Mouse (Mus musculus) monocyte, adult 2 months (primary cell): Measurements from ENCODE around the gene Ppp1r14a.

Source experiments
- DNase-seq, 2 experiments: peaks; one replicate each; pipeline ENCODE4 v3.0.0; 2022; ENCODE audit warnings: low spot score in 2 of 2, low read depth in 1 of 2

Gene Ppp1r14a

GRCm38 (mm10) chr7:29327087-29327486 is 38.0 kb downstream of the Ppp1r14a start:
- DNase-seq, result no peak

GRCm38 (mm10) chr7:29328984-29329383 is 39.9 kb downstream of the Ppp1r14a start:
- no peak for DNase-seq

GRCm38 (mm10) chr7:29334156-29334555 is 45.0 kb downstream of the Ppp1r14a start:
- DNase-seq, result no peak

- no peak for DNase-seq
These were observed 46.2 kb downstream of the Ppp1r14a start for GRCm38 (mm10) chr7:29335276-29335675.

- DNase-seq, result no peak
These were observed 46.9 kb downstream of the Ppp1r14a start for GRCm38 (mm10) chr7:29335841-29336671.

- DNase-seq, result no peak
These were observed 47.7 kb downstream of the Ppp1r14a start for GRCm38 (mm10) chr7:29336795-29337319.

GRCm38 (mm10) chr7:29337766-29338165 is 48.7 kb downstream of the Ppp1r14a start:
- DNase-seq, result no peak

- no peak for DNase-seq
These were observed 49.3 kb downstream of the Ppp1r14a start for GRCm38 (mm10) chr7:29338351-29338919.

GRCm38 (mm10) chr7:29338984-29339679 is 50.0 kb downstream of the Ppp1r14a start:
- no peak for DNase-seq

- DNase-seq, result no peak
These were observed 51.1 kb downstream of the Ppp1r14a start for GRCm38 (mm10) chr7:29340247-29340646.

GRCm38 (mm10) chr7:29340838-29341237 is 51.7 kb downstream of the Ppp1r14a start:
- DNase-seq, result no peak

- DNase-seq, result no peak
These were observed 52.6 kb downstream of the Ppp1r14a start for GRCm38 (mm10) chr7:29341722-29342121.

GRCm38 (mm10) chr7:29342489-29343092 is 53.5 kb downstream of the Ppp1r14a start:
- no peak for DNase-seq
